Mouse (Mus musculus) spleen, adult 10 weeks (tissue): ENCODE measurements around the gene Lrrc29. TPM values are rescaled to one million over a fixed set of nuclear protein-coding genes. Genes with fewer than 3 reads are reported as not detected.

Experiments used
- polyA plus RNA-seq: library from polyadenylated mRNA; stranded (reverse); fragments of 350-450 nt; fragmentation: Illumina TruSeq; extraction: RNeasy Lipid Tissue Mini Kit (QIAGEN cat#74804); gene quantifications from one replicate; pipeline ENCODE4 v1.2.3, GENCODE M21; 2015; ENCODE audit warnings: low replicate concordance; ENCODE audit not compliant: insufficient read depth

The Lrrc29 gene
- 0.98 TPM for polyA plus RNA-seq

DNA sequence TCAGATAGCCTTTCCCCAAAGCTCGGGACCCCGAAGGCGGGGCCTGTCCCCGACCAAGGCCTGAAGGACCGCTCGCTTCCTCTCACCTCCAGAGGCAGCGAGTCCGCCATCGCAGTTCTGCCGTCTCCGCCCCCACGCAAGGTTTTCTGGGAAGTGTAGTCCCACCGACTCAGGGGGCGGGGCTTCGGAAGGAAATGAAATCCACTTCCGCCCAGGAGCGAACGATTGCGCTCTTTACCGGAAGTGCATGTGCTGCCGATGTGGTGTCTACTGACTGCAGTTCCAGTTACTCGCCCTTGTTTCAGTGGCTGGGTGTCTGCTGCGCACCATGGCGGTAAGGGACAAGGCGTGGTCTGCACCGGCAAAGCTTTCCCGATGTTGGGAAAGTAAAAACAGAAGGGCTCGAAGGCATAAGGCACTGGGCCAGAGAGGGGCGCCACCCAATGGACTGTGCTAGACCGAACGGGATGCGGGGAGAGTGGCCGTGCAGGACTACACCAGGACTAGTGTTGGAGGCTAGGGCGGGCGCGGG is at the start of gene Lrrc29, which contains the start of gene Tmem208:
Gene Lrrc29 (minus strand): TSS at position 138 of the 532 bp plus-strand sequence.
Gene Tmem208 (plus strand): TSS at position 214 of the 532 bp plus-strand sequence.

DNA sequence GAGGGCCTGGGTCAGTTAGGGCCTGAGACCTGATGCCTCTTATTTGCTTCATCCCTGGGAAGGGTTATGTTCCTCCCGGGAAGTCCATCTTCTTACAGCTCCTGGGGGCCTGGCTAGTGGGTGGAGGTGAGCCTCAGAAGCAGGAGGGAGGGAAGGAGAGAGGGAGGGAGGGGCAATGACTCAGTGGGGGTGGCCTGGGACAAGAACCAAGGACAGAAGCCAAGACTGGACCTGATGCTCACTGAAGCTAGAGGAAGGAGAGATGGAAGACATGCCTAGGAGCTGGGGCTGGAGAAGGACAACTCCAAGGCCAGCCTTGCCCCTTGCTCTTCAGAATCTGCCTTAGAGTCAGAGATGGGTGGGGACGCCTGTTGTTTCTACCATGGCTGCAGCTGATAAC is 47.0 kb upstream of the Lrrc29 start, which contains the start of gene Plekhg4:
Gene Plekhg4 (plus strand): TSS at position 243 of the 400 bp plus-strand sequence.

DNA sequence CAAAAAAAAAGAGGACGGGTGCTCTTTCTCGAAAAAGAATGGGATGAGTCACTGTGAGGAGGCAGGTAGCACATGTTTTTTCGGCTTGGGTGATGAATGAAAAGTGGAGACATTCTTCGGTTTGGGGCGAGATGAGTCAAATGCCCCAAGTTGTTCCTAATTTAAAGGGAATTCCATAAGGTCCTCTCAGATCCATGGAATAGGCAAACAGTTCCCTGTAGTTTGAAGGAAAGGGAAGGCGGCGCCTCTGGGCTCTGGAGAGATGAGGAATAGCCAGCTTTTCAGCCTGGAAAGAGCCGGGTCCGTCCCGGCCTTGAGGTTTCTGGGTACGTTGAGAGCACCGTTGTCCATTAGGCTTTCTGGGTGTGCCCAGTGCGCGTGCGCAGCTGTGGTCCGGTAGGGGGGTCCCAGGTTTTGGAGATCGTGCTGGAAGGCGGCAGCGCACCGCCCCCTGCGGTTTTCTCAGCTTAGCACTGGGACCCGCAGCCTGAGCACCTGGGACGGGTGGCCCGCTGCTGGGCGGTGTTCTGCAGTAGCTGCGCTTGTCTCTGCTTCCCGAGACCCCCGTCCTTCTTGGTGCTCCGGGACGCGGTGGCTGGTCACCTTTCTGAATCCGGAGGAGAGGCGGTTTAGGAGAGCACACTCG is 22.5 kb upstream of the Lrrc29 start, which contains the start of gene Slc9a5:
Gene Slc9a5 (plus strand): TSS at position 394 of the 646 bp plus-strand sequence.

DNA sequence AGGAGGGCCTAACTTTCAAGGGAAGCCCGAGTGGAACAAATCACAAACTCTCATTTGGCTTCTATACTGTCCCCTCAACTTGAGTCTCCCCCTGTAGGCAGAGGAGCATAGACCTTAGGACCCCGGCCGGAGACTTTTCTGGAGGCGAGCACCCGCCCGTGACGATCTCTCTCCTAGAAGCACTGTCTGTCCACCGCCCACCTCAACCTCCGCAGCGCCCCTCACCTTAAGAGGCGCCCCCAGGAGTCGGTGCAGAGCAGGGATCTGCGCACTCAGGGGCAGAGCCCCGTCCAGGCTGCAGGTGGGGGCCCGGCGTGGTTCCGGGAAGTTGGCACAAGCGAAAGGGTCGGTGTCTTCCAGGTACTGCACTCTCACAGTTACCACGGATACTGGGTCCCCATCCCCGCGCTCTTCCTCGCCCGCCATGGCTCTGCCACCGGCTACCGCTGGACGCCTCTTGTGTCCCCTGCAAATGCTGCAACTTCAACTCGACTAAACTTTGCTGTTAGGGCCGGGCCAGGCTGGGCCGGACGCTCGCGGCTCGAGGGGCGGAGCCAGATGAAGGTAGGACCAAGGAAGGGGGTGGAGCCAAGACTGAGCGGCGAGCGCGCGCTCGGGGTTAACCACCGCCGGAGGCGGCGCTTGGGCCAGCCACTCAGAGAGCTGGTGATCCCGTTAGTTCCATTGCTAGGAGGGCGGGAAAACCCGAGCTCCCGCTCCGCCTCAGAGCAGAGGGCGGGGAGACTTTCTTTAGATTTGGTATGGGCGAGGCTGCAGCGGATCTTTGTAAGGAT is 21.5 kb upstream of the Lrrc29 start, which contains the start of gene Fhod1:
Gene Fhod1 (minus strand): TSS at position 526 of the 794 bp plus-strand sequence.

DNA sequence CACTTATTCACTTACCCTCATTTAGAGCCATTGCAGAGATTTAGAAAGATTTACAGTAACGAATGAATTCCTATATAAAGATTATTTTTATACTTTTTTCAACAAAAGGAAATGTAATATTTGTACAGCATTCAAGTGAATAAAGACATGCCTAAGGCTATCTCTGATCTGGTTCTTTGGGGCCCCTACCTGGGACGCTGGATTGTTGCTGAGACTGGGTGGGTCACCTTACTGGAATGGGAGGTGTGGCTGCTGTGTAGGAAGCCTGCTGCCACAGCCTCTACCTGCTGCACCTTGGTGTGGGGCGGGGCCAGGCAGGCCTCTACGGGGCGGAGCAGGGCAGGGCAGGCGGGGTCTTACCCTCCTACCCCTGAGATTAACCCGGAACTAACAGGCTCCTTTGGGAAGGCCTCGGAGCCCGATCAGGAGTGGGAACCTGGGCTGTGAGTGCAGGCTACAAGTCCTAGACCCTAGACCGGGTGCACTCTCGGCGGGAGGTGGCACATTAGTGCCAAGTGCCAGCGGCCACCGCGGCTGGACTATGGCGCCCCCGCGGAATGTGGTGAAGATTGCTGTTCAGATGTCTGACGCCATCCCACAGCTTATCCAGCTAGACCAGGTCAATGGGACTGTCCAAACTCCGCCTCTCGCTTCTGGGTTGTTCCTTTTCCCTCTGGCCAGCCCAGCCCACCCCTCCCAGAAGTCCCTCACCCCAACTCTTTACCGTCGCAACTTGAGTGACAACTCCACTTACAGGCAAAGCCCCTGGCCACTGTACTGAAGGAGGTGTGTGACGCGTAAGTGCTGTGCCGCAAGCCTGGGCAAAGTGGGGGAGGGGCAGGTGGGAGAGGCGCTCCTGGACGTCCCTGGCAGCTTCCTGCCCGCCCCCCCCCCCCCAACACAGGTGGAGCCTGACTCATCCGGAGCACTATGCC is 20.6 kb downstream of the Lrrc29 start, which contains the start of gene Elmo3:
Gene Elmo3 (plus strand): TSS at position 391 of the 935 bp plus-strand sequence.

DNA sequence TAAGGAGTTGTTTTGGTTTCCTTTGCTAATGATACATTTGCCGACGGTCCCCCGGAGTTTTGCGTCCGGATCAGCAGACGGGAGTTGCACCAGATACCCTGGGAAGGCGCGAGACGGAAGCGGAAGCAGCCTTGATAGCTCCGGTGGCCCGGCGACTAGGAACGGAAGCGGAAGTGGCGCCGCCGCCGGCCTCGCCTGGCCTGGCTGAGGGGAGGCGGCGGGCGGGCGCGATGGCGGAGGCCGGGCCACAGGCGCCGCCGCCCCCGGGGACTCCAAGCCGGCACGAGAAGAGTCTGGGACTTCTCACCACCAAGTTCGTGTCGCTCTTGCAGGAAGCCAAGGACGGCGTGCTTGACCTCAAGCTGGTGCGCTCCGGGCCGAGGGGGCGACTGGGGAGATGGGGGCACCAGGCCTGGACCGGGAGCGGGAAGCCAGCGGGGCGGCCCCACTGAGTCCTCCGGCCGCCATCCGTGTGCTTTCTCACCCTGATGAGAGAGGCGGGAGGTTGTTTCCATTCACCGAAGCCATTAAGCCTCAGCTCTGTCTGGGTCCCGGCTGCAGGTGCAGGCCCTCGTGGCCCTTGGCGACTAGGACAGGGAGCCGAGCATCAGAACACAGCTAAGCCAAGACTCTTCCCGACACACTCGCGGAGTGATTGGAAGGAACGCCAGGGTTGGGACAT is 28.4 kb downstream of the Lrrc29 start, which contains the start of gene E2f4:
Gene E2f4 (plus strand): TSS at position 153 of the 682 bp plus-strand sequence.

DNA sequence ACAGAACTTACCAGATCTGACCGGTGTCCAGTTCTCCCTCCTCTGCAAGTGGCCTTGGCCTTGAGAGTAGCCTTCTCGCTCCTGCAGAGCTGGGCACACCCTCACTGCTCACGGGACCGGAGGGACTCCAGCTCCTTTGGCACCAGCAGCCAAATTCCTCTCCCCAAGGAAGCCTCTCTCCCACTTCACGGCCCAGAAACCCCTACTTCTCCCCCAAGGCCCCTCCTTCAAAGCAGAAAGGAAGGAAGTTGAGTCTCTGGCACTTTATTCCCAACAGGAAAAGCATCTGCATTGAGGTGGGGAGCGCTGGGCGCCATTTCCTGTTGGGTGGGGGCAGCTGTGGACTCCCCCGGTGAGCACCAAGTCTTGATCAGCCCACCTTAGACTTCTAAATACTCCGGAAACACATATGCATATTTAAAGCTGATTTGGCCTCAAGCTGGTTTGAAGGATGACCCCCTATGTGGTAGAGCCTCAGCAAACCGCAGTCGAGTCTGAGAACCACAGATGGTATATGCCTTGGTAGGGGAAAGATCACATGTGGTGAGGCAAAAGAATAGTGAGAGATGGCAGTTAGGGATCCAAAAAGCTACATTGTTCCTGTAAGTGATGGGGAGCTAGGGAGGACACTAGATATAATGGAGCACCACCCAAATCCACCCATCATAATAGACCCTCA is 30.0 kb downstream of the Lrrc29 start, which contains the start of gene Exoc3l:
Gene Exoc3l (minus strand): TSS at position 207 of the 679 bp plus-strand sequence.

DNA sequence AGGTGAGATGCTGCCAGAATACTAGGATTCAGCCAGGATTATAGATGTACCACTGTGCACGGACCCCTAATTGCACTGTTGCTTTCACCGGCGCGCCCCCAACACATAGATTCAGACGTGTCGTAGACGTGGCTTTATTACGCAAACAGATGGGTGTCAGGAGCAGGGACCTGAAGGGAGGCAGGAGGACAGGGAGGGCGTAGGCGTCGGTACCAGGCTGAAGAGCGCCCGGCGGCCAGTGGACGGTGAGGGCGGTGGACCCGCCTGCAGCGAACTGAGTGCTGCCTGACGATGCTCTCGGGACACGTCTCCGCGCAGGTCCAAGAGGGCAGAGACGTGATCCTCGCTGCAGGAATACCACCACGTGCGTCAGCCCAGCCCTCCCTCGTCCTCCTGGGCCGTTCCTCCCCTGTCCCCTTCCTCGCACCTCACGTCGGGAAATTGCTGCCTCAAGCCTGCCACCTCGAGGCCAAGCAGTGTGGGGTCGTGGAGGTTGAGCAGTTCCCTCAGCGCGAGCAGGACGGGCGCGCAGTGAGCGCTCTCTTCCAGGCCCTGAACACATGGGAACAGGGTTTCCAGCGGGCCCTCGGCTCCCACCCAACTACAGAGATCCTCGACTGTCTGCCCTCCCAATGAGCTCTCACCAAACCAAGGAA is 36.1 kb downstream of the Lrrc29 start, which contains the start of gene 4931428F04Rik:
Gene 4931428F04Rik (minus strand): TSS at position 60 of the 656 bp plus-strand sequence.

DNA sequence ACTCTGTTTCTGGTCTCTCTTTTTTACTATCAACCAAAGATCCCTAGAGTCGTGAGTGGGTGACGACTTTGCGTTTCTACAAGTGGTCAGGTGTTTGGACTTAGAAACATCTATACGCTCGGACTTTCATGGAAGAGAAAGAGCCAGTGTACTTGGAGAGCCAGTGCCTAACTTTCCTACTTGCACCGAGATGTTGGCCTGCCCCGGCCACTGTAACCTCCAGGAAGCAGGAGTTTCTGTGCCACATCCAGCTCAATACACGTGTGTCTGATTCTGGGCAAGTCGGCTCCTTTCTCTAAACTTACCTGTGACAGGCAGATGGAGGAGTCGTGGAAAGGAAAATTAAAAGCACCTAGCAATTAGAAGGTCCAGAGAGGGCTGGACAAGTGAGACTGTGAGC is 50.2 kb downstream of the Lrrc29 start, which contains the start of gene Nol3:
Gene Nol3 (plus strand): TSS at position 301 of the 400 bp plus-strand sequence.

DNA sequence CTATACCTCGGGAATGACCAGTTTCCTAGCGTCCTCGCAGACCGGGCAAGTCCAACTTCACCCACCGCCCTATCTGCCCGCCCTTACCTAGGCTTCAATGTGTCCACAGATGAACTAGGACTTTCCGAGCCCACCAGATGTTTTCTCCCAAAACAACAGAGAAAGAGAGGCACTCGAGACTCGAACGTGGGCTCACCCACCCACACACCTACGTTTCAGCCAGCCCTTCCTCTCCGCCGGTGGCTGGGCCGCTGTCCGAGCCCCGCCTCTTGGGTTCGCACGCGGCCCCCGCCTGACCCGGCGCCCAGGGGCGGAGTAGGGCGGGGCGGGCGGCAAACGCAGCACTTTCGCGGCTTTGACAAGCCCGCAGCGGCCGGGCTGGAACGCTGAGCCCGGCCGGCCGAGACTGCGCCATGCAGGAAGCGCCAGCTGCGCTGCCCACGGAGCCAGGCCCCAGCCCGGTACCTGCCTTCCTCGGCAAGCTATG is 56.6 kb downstream of the Lrrc29 start, which contains the start of gene Hsf4:
Gene Hsf4 (plus strand): TSS at position 341 of the 487 bp plus-strand sequence.

DNA sequence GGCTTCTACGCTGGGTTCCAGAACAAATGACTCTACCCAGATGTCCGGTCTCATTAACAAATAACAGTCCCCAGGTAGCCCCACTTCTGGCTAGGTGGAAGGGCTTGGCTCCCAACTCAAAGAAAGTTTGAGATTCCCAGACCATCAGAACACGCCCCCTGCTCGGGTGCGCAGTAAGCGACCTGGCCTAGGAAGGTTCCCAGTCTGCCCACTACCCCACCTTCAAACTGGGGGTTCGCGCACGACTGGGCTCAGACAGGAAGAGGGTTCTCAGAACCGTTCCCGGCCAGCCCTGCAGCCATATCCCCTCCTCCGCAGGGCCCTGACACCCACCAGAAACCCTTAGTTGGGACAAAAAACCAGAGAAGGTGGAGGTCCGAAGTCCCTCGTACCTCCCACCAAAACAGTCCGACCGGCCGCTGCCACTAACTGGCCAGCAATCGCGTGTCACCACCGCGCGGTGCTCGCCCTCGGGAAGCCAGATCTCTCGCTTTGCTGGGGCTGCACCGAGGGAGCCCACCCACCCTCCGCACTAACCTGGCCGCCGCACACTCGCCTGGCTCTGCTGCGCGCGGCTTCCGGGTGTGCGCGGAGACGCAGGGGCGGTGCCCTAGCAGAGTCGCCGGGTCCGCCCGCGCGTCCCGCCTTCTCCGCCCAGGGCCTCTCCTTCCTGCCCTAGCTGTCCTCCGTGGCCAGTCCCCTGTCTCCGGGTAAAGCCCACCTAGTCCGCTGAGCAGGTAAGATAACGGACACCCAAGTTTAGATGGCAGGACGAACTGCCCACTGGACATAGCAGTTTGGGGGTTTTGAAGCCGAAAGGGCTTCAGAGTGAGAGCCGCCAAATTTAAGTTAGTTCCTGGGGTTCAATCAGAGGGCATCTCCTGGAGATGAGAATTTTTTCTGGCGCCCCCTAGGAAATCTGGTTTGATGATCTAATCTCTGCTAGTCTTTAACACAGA is 61.8 kb downstream of the Lrrc29 start, which contains the start of the genes Tradd and Fbxl8:
Gene Tradd (minus strand): TSS at position 586 of the 959 bp plus-strand sequence.
Gene Fbxl8 (plus strand): TSS at position 625 of the 959 bp plus-strand sequence.

Other genes with a start within 250 kb of the Lrrc29 start
- not detected for gene Ces3b, start 242.5 kb downstream of the Lrrc29 start, polyA plus RNA-seq
- not detected for gene Ces4a, start 194.5 kb downstream of the Lrrc29 start, polyA plus RNA-seq
- gene Cbfb, start 155.6 kb downstream of the Lrrc29 start, polyA plus RNA-seq, result 149 TPM
- gene D230025D16Rik, start 101.1 kb downstream of the Lrrc29 start, polyA plus RNA-seq, result 22.6 TPM
- gene B3gnt9, start 71.1 kb downstream of the Lrrc29 start, polyA plus RNA-seq, result 4.9 TPM
- gene Tradd, start 61.7 kb downstream of the Lrrc29 start, polyA plus RNA-seq, result 12.7 TPM
- gene Fbxl8, start 61.6 kb downstream of the Lrrc29 start, polyA plus RNA-seq, result 3.3 TPM
- gene Hsf4, start 56.5 kb downstream of the Lrrc29 start, polyA plus RNA-seq, result 0.29 TPM
- gene Nol3, start 50.1 kb downstream of the Lrrc29 start, polyA plus RNA-seq, result 0.59 TPM
- 4.4 TPM for gene 4931428F04Rik, start 36.4 kb downstream of the Lrrc29 start, polyA plus RNA-seq
- 7.8 TPM for gene Exoc3l, start 30.2 kb downstream of the Lrrc29 start, polyA plus RNA-seq
- gene E2f4, start 28.6 kb downstream of the Lrrc29 start, polyA plus RNA-seq, result 61.9 TPM
- gene Elmo3, start 20.7 kb downstream of the Lrrc29 start, polyA plus RNA-seq, result 2.7 TPM
- gene Tmem208, start 76 bp upstream of the Lrrc29 start, polyA plus RNA-seq, result 42.6 TPM
- gene Fhod1, start 21.7 kb upstream of the Lrrc29 start, polyA plus RNA-seq, result 19.5 TPM
- gene Slc9a5, start 22.6 kb upstream of the Lrrc29 start, polyA plus RNA-seq, result 1.6 TPM
- gene Plekhg4, start 47.0 kb upstream of the Lrrc29 start, polyA plus RNA-seq, result 0.21 TPM
- gene Kctd19, start 87.2 kb upstream of the Lrrc29 start, polyA plus RNA-seq, result 0.73 TPM
- gene Lrrc36, start 87.3 kb upstream of the Lrrc29 start, polyA plus RNA-seq, result not detected
- 1.5 TPM for gene Tppp3, start 145.2 kb upstream of the Lrrc29 start, polyA plus RNA-seq
- gene Zdhhc1, start 170.6 kb upstream of the Lrrc29 start, polyA plus RNA-seq, result 5.3 TPM
- not detected for gene Hsd11b2, start 192.5 kb upstream of the Lrrc29 start, polyA plus RNA-seq
- 76.0 TPM for gene Atp6v0d1, start 239.8 kb upstream of the Lrrc29 start, polyA plus RNA-seq